Mouse (Mus musculus): Measurements from ENCODE around the gene Abi2.

GRCm38 (mm10) chr1:60423882-60424281, 14.5 kb downstream of the Abi2 start:
- TF ChIP-seq CTCF (conservative IDR thresholded peaks at IDR 0.05; ENCODE audit: low read length) (peak; percentile 18), NANOG (IDR thresholded peaks at IDR 0.05; ENCODE audit: borderline replicate concordance, low read length) (no peak)

Data from E14TG2a.4 (cell line).